Mouse (Mus musculus): ENCODE measurements at regions not wholly inside any gene's neighbourhood (a gene's known extent, or its start where the extent isn't known, plus 50 kb on each side); places are given as distances from the start of the nearest gene placed in this dataset.

DNA sequence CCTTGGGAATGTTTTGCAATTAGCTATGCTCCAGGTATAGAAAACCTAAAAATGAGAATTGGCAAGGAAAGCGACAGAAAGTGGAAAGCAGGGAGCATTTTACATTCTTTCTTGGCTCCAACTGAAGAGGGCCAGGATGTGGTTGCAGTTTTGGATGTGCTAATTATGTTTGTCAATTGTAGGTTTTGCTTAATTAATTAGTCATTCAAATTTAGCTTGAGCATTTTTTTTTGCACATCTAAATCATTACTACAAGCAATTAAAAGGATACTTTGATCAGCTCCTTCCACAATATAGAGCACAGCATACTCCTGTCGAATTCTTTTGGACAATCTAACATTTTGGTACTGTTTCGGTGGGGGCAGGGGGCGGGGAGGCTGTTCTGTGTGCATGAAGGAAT lies 53.8 kb upstream of the Gnao1 start:
- WGBS = 91% methylated on average over 4 of the region's 4 CpGs
- no peaks in the 10 kb centered on the region for H3K4me1 ChIP-seq
- no peak overlapping the region for H3K4me3 ChIP-seq
- no peaks in the 10 kb centered on the region for H3K9me3 ChIP-seq
- no peak overlapping the region for H3K4me2 ChIP-seq (replicated peaks)
- H3K27ac ChIP-seq = no peak overlapping the region
- no peak overlapping the region for H3K9ac ChIP-seq
- no peaks in the 10 kb centered on the region for H3K27me3 ChIP-seq (replicated peaks)
- no peaks in the 10 kb centered on the region for H3K36me3 ChIP-seq
- no peak for ATAC-seq (ENCODE audit: low FRiP score, low read depth)
